Mouse (Mus musculus) liver, embryonic 14.5 days (tissue): Measurements from ENCODE around the gene Csdc2. TPM values are rescaled to one million over a fixed set of nuclear protein-coding genes. Genes with fewer than 3 reads are reported as not detected.

Experiments
- ATAC-seq: fragments of 200-750 bp; cut with Nextera tagmentation; 2 replicates; pipeline ENCODE4 v1.8.0; 2017; ENCODE audit warnings: moderate number of reproducible peaks, mild to moderate bottlenecking, moderate library complexity; ENCODE audit not compliant: insufficient read depth
- DNase-seq, 3 experiments: peaks; one replicate each; pipeline ENCODE4 v3.0.0-alpha.2; 2012 to 2013; ENCODE audit warnings: low read depth in 3 of 3, low spot score in 3 of 3
- H3K27ac ChIP-seq: fragments of 300-500 bp; sonication (generic); 2 replicates; pipeline ENCODE4 v1.5.1; 2014; ENCODE audit warnings: moderate library complexity, mild to moderate bottlenecking, control low read depth, inconsistent platforms
- H3K27me3 ChIP-seq: fragments of 300-500 bp; sonication (generic); 2 replicates; pipeline ENCODE4 v1.6.1; 2014; ENCODE audit warnings: mild to moderate bottlenecking, low read length, moderate library complexity; ENCODE audit not compliant: control insufficient read depth, insufficient read depth
- H3K36me3 ChIP-seq: fragments of 300-500 bp; sonication (generic); replicated peaks from 2 replicates; pipeline ENCODE4 v1.6.1; 2014; ENCODE audit warnings: low read depth; ENCODE audit not compliant: control insufficient read depth, insufficient read depth
- H3K4me1 ChIP-seq, 2 experiments: fragments of 200-500 bp in 1 of 2; fragments of 300-500 bp in 1 of 2; sonication (generic) in 1 of 2; replicated peaks; 2 replicates each; pipeline ENCODE4 v1.6.1; 2012 to 2014; ENCODE audit warnings: antibody characterized with exemption in 1 of 2, inconsistent platforms in 1 of 2, low read length in 1 of 2; ENCODE audit not compliant: control insufficient read depth in 2 of 2, insufficient read depth in 2 of 2
- H3K4me2 ChIP-seq: fragments of 300-500 bp; sonication (generic); 2 replicates; pipeline ENCODE4 v1.6.1; 2014; ENCODE audit warnings: low read depth, mild to moderate bottlenecking, control low read depth, moderate library complexity
- H3K4me3 ChIP-seq, 2 experiments: fragments of 200-500 bp in 1 of 2; fragments of 300-500 bp in 1 of 2; sonication (generic) in 1 of 2; 2 replicates each; pipeline ENCODE4 v1.5.1; 2012 to 2014; ENCODE audit warnings: low read depth in 2 of 2, low read length in 2 of 2, mild to moderate bottlenecking in 2 of 2, control low read depth in 1 of 2, inconsistent platforms in 1 of 2, moderate library complexity in 1 of 2; ENCODE audit not compliant: insufficient read depth in 1 of 2
- H3K9ac ChIP-seq: fragments of 300-500 bp; sonication (generic); replicated peaks from 2 replicates; pipeline ENCODE4 v1.6.1; 2014; ENCODE audit warnings: mild to moderate bottlenecking, control low read depth, moderate library complexity
- H3K9me3 ChIP-seq: fragments of 300-500 bp; sonication (generic); 2 replicates; pipeline ENCODE4 v1.6.1; 2016; ENCODE audit warnings: low read length, mixed read lengths; ENCODE audit not compliant: control insufficient read depth
- CTCF ChIP-seq: IDR thresholded peaks from 2 replicates; pipeline ENCODE4 v1.5.1; 2016; ENCODE audit warnings: antibody characterized with exemption, low read depth, control low read depth
- EP300 ChIP-seq: IDR thresholded peaks from 2 replicates; pipeline ENCODE4 v1.6.1; 2016; ENCODE audit warnings: antibody characterized with exemption, low read depth
- WGBS: fragments of 180-500 bp; shearing (Covaris S2); extraction: QIAGEN DNeasy Blood & Tissue Kit; methylation state at CpG from one replicate; pipeline ENCODE4 v1.1.7; 2014; ENCODE audit not compliant: insufficient replicate concordance; 5-methylcytosine and 5-hydroxymethylcytosine counted together
- polyA plus RNA-seq, 2 experiments: library from polyadenylated mRNA; depleted of rRNA in 1 of 2; stranded (reverse) in 1 of 2; unstranded in 1 of 2; fragments of >200 nt; fragmentation: Nextera tagmentation in 1 of 2; extraction: Ambion mirVana in 1 of 2; gene quantifications; 2 replicates each; pipeline versions ENCODE4 v1.2.1 to v1.2.3; 2012 to 2014

Gene Csdc2
- polyA plus RNA-seq, 2 experiments, result 0.45 to 0.52 TPM

DNA sequence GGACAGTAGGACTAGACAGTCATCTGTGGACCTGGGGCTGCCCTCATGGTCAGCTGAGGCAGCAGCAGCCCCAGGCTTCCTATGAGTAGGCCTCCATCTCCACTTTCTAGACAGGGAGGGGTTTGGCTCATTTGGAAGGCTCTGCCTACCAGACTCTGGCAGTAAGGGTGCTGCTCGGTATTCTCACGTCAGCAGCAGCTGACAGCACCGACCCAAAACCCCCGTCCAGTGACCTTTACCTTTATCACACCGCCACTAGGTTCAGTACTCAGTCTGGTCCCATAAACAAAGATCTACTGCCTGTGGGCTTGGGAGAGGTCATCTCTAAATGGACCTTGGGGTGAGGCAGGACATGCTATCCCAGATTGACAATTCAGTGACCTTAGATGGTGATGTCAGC lies 20.9 kb upstream of the Csdc2 start:
- no peak for DNase-seq
- Histone ChIP-seq H3K36me3 (peaks cover 45% of the 10 kb centered on the region), H3K4me2 (no peak overlapping the region), H3K9ac (no peak overlapping the region), H3K9me3 (no peaks in the 10 kb centered on the region), H3K4me3 (no peak overlapping the region), H3K27ac (no peak overlapping the region), H3K27me3 (no peaks in the 10 kb centered on the region), H3K4me1 (peaks cover 5 to 14% of the 10 kb centered on the region in 2 experiments; a peak in 3 of 4 replicates)
- 69% methylated on average over 5 of the region's 5 CpGs for WGBS
- no peak for ATAC-seq
- TF ChIP-seq EP300 (no peak), CTCF (no peak)

- Histone ChIP-seq H3K9me3 (no peaks in the 10 kb centered on the region), H3K4me2 (no peak overlapping the region), H3K4me3 (no peak overlapping the region), H3K27me3 (no peaks in the 10 kb centered on the region), H3K36me3 (peaks cover 32% of the 10 kb centered on the region), H3K27ac (no peak overlapping the region), H3K4me1 (peaks cover 5 to 14% of the 10 kb centered on the region in 2 experiments; a peak in 3 of 4 replicates), H3K9ac (no peak overlapping the region)
- DNase-seq (no peak), ATAC-seq (no peak)
- 83% methylated on average over 12 of the region's 12 CpGs for WGBS
- TF ChIP-seq CTCF, result no peak
Measured at GRCm38 (mm10) chr15:81917201-81917600, 19.4 kb upstream of the Csdc2 start.

DNA sequence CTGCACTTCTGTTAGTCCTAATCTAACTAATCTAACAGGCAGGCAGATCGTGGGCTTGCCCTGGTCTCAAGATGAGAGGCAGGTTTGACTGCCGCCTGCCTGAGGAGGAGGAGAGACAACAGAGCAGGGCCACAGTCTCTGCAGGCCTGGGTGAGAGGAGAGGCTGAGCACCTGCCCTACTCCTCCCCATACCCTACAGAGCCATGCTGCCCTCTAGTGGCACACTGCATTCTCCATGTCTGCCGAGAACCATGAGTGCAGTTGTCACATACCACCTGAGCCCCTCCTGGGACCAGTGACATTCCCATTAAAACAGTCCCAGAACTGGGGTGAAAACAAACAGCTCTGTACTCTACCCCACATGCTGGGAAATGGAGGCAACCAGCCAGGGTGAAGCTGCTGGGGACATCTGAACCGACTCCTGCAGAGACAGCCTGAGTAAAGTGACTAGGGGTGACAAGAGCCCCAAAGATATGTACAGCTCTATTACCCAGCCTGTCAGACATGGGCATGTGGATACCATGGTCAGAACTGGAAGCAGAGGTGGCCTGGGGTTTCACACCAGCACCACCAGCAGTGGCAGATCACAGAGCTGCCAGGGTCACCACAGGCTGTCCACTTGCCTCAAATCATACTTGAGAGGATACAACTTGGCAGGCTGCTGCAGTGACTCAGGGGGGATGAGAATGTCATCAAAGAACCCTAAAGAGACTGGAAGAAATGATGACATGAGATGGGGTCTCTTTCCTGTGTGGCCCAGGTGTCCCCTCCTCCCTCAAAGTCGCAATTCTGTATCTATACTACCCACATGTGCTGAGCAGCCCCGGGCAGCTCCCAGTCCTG lies 18.7 kb upstream of the Csdc2 start:
- 41% methylated on average over 6 of the region's 6 CpGs for WGBS
- no peak overlapping the region for H3K4me3 ChIP-seq
- H3K9ac ChIP-seq, result no peak overlapping the region
- H3K4me1 ChIP-seq, result peaks cover 5 to 14% of the 10 kb centered on the region in 2 experiments; a peak in 3 of 4 replicates
- H3K27ac ChIP-seq, result no peak overlapping the region
- TF ChIP-seq EP300 (no peak), CTCF (peak; percentile 98)
- no peaks in the 10 kb centered on the region for H3K27me3 ChIP-seq
- peak in 2 of 3 experiments; percentile 47 to 56 for DNase-seq
- peaks cover 32% of the 10 kb centered on the region for H3K36me3 ChIP-seq
- ATAC-seq, result peak; percentile 54
- no peak overlapping the region for H3K4me2 ChIP-seq
- H3K9me3 ChIP-seq, result no peaks in the 10 kb centered on the region

DNA sequence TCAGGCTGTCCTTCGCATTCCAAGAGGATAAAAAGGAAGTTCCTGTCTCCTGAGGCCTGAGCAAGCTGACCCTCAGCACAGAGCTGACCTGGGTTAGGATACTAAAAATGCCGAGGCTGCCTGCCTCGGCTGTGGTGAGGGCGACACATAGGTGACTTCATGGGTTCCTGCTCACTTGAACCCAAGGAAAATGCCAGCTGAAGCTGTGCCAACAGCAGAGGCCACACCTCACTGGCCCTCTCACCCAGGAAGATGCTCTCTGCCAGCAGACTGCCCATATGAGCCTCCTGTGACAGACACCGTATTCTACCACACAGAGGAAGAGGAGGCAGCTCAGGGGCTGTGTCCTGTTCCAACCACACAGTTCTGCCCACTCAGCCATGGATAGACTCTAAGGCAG lies 17.5 kb upstream of the Csdc2 start:
- no peaks in the 10 kb centered on the region for H3K9me3 ChIP-seq
- 77% methylated on average over 5 of the region's 5 CpGs for WGBS
- no peak overlapping the region for H3K4me3 ChIP-seq
- TF ChIP-seq CTCF, result no peak
- TF ChIP-seq EP300, result no peak
- no peak overlapping the region for H3K4me2 ChIP-seq
- no peak for ATAC-seq
- H3K36me3 ChIP-seq, result peaks cover 22% of the 10 kb centered on the region
- H3K27ac ChIP-seq, result no peak overlapping the region
- H3K9ac ChIP-seq, result no peak overlapping the region
- DNase-seq, result no peak
- H3K4me1 ChIP-seq, result peaks cover 5 to 15% of the 10 kb centered on the region in 2 experiments; a peak in 3 of 4 replicates
- no peaks in the 10 kb centered on the region for H3K27me3 ChIP-seq

DNA sequence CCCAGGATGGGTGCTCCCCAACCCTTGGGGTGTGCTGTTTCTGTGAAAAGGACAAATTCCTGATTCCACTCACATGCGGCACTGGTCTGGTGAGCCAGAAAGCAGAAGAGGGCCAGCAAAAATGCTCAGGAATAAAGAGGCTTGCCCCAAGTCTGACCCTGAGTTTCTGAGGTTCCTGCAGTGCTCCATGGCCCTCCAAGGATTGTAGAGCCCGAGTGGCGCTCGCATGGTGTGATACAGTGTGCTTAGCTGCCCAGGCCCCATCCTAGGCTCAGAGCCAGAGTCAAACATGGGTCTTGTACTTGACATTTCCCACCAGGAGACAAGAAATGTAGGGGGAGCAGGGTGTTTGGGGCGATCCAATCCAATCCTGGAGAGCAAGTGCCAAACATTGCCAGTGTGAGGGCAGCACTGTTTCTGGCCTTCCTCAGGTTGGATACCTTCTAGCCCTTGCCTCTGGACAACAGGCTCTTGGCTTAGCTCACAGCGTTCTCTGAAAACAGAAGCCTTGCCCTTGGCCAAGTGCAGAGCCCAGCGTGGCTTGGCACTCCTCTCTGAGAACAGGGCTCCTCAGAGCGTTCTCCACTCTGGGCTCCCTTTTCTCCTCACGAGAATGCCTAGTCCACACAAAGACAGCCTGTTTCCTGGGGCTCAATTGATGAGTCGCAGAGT lies 15.9 kb upstream of the Csdc2 start:
- H3K27ac ChIP-seq, result no peak overlapping the region
- H3K4me2 ChIP-seq, result no peak overlapping the region
- no peak for TF ChIP-seq EP300
- no peak for TF ChIP-seq CTCF
- ATAC-seq (no peak), DNase-seq (no peak)
- H3K9me3 ChIP-seq, result no peaks in the 10 kb centered on the region
- H3K4me3 ChIP-seq, result no peak overlapping the region
- peaks cover 6% of the 10 kb centered on the region for H3K36me3 ChIP-seq
- H3K4me1 ChIP-seq, result peaks cover 11 to 17% of the 10 kb centered on the region in 2 experiments; a peak in 3 of 4 replicates
- no peaks in the 10 kb centered on the region for H3K27me3 ChIP-seq
- WGBS, result 80% methylated on average over 10 of the region's 10 CpGs
- H3K9ac ChIP-seq, result no peak overlapping the region
